Mouse (Mus musculus): Measurements from ENCODE around the gene Wwox. TPM values are rescaled to one million over a fixed set of nuclear protein-coding genes. Genes with fewer than 3 reads are reported as not detected.

Gene Wwox
- total RNA-seq, 2 experiments from 2014 or later, result 28.8 to 30.2 TPM

- no peak for DNase-seq (ENCODE audit: low spot score in 2 of 2)
These were observed 211.3 kb downstream of the Wwox start for GRCm38 (mm10) chr8:114650789-114651188.

- DNase-seq (ENCODE audit: low spot score in 2 of 2), result peak in 1 of 2 experiments; percentile 13
These were observed 218.3 kb downstream of the Wwox start for GRCm38 (mm10) chr8:114657789-114658188.

GRCm38 (mm10) chr8:114658475-114658874, 219.0 kb downstream of the Wwox start:
- no peak for DNase-seq (ENCODE audit: low spot score in 2 of 2)

GRCm38 (mm10) chr8:114663053-114663452, 223.6 kb downstream of the Wwox start:
- DNase-seq (ENCODE audit: low spot score in 2 of 2), result no peak

- DNase-seq (ENCODE audit: low spot score in 2 of 2), result no peak
These were observed 226.1 kb downstream of the Wwox start for GRCm38 (mm10) chr8:114665521-114665920.

- no peak for DNase-seq (ENCODE audit: low spot score in 2 of 2)
These were observed 231.3 kb downstream of the Wwox start for GRCm38 (mm10) chr8:114670801-114671200.

- DNase-seq (ENCODE audit: low spot score in 2 of 2), result no peak
These were observed 231.8 kb downstream of the Wwox start for GRCm38 (mm10) chr8:114671237-114671674.

GRCm38 (mm10) chr8:114673416-114673815, 234.0 kb downstream of the Wwox start:
- DNase-seq (ENCODE audit: low spot score in 2 of 2), result no peak

GRCm38 (mm10) chr8:114675151-114675550, 235.7 kb downstream of the Wwox start:
- DNase-seq (ENCODE audit: low spot score in 2 of 2), result no peak

- DNase-seq (ENCODE audit: low spot score in 2 of 2), result no peak
These were observed 237.5 kb downstream of the Wwox start for GRCm38 (mm10) chr8:114676918-114677317.

- no peak for DNase-seq (ENCODE audit: low spot score in 2 of 2)
These were observed 238.2 kb downstream of the Wwox start for GRCm38 (mm10) chr8:114677551-114678127.

- DNase-seq (ENCODE audit: low spot score in 2 of 2), result no peak
These were observed 240.1 kb downstream of the Wwox start for GRCm38 (mm10) chr8:114679386-114680098.

GRCm38 (mm10) chr8:114681136-114681535, 241.7 kb downstream of the Wwox start:
- DNase-seq (ENCODE audit: low spot score in 2 of 2), result no peak

GRCm38 (mm10) chr8:114682166-114682565, 242.7 kb downstream of the Wwox start:
- DNase-seq (ENCODE audit: low spot score in 2 of 2), result no peak

- no peak for DNase-seq (ENCODE audit: low spot score in 2 of 2)
These were observed 244.7 kb downstream of the Wwox start for GRCm38 (mm10) chr8:114684046-114684702.

- no peak for DNase-seq (ENCODE audit: low spot score in 2 of 2)
These were observed 247.0 kb downstream of the Wwox start for GRCm38 (mm10) chr8:114686462-114686861.

GRCm38 (mm10) chr8:114688732-114689131, 249.3 kb downstream of the Wwox start:
- DNase-seq (ENCODE audit: low spot score in 2 of 2), result no peak

GRCm38 (mm10) chr8:114694566-114695198, 255.2 kb downstream of the Wwox start:
- no peak for DNase-seq (ENCODE audit: low spot score in 2 of 2)

- DNase-seq (ENCODE audit: low spot score in 2 of 2), result no peak
These were observed 264.1 kb downstream of the Wwox start for GRCm38 (mm10) chr8:114703517-114703916.

GRCm38 (mm10) chr8:114707538-114708138, 268.2 kb downstream of the Wwox start:
- DNase-seq (ENCODE audit: low spot score in 2 of 2), result no peak

- no peak for DNase-seq (ENCODE audit: low spot score in 2 of 2)
These were observed 276.0 kb downstream of the Wwox start for GRCm38 (mm10) chr8:114715318-114716070.
